Mouse (Mus musculus): ENCODE results near the gene Map2k1.
"Not testable (repeated sequence)": the region's sequence is repeated elsewhere in the genome, so short reads cannot be mapped to it uniquely, and the experiment has no call there.

Map2k1 gene

DNA sequence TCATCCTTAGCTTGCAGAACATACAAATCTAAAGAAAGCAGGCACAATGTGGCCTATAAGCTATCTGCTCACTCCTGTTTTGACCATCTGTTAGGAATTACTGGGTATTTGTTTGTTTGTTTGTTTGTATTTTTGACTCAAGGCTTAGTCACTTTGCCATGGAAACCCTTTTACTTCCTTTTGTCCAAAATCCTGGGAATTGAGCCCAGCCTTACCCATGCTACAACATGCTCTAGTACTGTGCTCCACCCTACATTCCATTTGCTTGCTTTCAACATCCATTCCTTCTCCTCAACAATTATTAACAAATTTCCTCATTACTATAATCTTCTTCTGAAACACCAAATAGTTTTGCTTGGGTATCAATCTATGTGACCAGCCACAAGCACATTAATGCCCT is 50.6 kb downstream of the Map2k1 start:
- no peak for DNase-seq (ENCODE audit: low spot score)

DNA sequence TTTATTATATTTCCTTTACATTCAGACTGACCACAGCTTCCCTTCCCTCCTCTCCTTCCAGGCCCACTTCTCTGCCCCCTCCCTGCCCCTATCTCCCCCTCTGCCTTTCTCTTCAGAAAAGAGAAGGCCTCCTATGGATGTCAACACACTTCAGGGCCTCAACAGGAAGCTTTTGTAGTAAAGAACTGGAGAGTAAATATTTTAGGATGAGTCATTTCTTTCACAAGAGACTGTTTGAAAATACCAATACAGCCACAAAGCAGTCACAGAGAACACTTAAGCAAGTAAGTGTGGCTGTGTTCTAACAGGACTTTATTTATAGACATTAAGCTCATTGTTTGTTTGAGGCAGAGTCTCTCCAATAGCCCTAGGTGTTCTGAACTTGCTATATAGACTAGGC is 51.1 kb downstream of the Map2k1 start:
- DNase-seq (ENCODE audit: low spot score): no peak

DNA sequence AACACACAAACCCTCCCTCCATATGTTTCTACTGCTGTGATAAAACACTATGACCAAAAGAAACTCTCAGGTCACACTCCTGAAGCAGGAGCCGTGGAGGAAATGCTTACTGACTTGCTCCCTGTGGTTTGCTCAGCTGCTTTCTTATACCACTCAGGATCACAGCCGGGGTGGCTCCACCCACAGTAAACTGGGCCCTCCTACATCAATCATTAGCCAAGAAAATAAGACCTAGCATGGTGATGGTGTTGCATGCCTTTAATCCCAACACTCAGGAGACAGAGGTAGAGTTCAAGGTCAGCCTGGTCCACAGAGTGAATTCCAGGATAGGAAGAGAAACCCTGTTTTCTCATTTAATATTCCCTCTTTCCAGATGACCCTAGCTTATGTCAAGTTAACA is 53.5 kb downstream of the Map2k1 start:
- no peak for DNase-seq (ENCODE audit: low spot score)

DNA sequence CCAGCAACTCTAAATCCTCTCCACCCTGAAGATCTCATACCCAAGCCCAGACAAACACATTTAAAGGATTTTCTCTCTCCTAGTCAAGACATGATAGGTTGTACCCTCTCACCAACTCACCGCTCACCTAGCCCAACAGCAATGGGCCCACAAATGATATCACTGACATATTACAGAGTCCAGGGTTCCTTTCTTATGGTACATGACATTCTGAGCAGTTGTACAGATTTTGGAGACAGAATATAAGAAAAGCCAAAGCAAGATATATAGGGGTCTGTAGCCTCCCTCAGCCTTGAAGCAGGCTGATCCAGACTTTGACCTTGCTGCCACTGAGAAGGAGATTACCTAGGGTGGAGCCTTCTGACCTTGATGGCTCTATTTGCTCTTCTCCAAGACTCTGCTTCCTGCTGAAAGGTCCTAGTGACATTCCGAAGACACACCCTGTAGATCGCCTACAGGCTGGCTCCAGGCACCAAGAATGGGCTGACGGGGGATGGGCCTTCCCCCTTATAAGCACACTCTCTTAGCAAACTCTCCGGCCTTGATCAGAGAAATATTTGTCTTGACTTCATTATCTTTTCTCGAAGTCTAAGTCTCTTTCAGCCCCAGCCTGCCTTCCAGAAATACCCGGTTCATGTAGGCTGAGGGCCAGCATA is 54.5 kb downstream of the Map2k1 start:
- DNase-seq (ENCODE audit: low spot score): not testable (repeated sequence)

DNA sequence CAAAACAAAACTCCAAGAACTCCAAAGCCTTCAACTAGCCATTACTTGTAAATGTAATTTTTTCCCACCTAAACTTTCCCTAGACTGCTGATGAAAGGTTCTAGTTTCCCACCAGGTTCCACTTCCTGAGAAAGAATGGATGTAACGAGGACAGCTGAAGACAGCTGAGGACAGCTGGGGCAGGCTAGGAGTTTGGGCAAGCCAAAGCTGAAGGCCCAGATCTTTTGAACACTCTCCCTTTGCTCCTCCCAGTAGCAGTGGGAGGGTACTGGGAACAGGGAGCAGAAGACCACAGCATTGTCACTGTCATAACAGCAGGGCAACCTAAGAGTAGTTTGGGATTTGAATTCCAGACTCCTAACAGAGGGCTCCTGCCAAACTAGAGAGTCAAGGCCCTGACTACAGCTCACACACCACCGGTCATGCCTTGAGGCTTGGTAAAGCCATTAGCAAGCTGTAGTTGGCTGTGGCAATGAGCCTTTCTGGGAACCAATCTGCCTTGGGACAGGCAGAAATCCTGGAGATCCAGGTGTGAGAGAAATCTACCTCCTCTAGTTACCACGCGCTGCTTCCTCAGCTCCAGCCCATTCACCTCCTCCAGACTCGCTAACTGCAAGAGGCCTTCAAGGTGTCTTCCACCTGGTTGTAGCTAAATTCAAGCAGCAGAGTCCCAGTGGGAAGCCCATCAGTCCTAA is 55.2 kb downstream of the Map2k1 start:
- no peak for DNase-seq (ENCODE audit: low spot score)

DNA sequence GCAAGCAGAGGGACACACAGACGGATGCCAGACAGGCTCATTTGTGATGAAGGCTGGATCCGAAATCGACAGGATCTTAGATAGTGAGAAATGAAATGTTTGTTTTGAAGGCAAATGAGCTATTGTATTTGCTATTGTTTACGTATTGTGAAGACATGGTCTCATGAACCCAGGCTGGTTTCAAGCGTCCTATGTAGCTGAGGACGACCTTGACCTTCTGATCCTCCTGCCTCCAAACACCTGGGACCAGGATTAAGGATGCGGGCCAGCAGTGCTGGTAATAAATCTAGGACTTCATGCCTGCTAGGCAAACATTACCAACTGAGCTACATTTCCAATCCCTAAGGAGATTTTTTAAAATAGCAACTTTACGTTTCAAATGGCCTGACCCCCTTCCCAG is 55.9 kb downstream of the Map2k1 start:
- no peak for DNase-seq (ENCODE audit: low spot score)

DNA sequence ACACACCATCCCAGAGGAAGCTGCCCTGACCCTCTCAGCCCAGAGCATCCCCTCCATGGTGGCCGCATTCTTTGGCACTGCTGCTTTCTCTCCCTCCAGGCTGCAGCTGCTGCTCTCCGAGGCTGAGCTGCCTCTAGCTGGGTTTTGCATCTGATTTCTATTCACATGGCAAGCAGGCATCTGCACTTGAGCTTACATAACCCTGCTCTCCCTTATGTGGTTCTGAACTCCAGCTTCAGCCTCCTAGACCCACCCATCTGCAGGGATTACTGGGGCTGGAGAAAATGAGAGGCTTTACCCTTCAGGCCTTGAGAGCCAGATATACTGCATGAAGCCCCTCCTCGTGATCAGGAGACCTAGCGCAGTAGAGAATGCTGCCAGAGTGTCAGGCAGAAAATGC is 57.9 kb downstream of the Map2k1 start:
- DNase-seq (ENCODE audit: low spot score): no peak

DNA sequence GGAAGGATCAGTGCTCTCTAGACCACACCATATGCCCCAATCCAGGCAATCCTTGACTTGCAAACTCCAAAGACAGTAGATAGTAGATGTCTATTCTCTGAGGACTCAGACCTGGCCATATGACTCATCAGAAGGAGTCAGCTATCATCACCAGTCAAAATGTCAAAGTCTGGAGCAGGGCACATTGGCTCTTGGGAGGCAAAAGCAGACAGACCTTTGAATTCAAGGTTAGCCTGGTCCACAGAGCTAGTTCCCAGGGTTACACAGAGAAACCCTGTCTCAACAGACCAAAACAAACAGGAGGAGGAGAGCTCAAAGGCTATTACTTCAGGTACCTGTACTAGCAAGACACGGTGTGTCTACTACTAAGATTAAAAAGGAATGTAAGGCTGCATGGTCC is 59.6 kb downstream of the Map2k1 start:
- DNase-seq (ENCODE audit: low spot score): no peak

DNA sequence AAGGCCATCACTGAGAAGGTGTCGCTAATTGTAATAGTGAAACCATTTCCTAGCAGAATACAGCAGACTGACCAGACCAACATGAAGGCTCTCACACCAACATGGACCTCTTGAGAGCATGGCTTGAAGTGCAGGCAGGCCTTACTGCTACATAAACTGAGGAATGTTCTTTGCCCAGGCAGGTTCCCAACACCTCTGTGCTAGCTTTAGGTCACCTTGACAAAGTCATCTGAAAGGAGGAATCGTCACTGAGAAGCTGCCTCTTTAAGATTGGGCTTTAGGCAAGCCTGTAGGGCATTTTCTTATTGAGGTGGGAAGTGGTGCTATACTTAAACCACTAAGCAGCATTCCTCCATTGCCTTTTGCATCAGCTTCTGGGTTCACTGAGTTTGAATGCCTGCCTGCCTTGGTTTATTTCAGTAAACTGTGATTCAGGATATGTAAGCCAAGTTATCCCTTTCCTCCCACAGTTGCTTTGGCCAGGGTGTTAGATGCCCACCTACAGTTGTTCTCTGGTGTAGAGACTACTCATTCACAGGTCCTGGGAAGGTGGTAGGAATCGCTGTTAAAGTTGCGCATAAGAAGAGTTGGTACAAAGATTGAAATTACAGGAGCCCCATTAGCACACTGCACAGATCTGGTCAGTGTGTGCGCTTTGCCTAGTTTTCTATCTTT is 69.1 kb downstream of the Map2k1 start:
- DNase-seq (ENCODE audit: low spot score): no peak

DNA sequence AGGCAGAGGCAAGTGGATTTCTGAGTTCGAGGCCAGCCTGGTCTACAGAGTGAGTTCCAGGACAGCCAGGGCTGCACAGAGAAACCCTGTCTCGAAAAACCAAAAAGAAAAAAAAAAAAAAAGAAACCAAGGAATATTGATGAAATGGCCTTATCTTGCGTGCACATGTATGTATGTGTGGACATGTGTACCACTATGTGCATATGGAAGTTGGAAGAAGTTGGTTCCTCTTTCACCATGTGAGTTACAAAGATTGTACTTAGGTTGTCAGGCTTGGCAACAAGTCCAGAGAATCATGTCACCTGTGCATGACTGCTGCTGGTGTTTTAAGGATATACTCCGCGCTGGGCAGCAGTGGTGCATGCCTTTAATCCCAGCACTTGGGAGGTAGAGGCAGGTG is 70.1 kb downstream of the Map2k1 start:
- DNase-seq (ENCODE audit: low spot score): not testable (repeated sequence)

DNA sequence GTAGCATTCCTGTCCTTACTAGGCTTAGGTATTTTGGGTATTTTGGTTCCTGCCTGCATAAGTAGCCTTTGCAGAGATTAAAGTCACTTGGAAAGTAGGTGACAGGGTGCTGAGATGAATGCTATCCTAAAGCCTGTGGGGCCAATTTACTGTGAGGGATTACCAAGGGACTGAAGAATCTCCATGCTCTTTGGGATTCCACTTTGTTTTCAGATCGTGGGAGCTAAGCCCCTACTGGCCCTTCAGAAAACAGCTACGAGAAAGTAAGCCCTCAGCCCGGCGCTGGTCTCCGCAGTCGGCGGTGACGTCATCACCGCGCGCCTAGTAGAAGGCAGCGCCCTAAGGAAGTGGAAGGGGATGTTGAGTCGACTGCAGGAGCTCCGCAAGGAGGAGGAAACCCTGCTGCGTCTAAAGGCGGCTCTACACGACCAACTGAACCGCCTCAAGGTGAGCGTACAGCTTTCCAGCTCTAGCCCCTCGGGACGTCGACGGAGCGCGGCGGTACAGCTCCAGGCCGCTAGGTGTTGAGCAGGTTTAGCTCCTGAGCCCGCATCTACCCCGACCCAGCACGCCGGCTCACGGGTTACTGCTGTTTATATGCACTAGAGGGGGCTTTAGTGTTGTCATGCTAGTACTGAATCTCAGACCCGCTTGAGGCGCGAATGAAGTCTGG is 74.3 kb downstream of the Map2k1 start, which contains the start of gene Snapc5:
Gene Snapc5, plus strand, starts transcription at position 301 of the 673 bp plus-strand sequence.
- DNase-seq (ENCODE audit: low spot score): peak; percentile 90

DNA sequence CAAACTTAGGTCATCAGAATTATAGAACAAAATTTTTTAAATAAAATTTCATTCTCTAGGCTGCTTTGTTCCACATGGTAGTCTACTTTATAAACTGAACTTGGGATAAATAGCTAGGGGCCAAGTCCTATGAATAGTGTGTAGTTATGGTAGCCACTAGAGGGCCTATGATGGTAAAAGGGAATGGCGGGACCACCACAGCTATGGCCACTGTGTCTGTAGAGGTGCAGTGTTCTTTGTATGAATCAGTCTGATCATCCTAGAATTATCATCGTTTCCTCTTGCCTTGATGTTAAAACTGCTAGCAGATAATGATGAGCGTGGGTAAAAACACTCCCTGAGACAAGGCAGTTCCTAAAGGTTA is 74.8 kb downstream of the Map2k1 start:
- DNase-seq (ENCODE audit: low spot score): no peak

DNA sequence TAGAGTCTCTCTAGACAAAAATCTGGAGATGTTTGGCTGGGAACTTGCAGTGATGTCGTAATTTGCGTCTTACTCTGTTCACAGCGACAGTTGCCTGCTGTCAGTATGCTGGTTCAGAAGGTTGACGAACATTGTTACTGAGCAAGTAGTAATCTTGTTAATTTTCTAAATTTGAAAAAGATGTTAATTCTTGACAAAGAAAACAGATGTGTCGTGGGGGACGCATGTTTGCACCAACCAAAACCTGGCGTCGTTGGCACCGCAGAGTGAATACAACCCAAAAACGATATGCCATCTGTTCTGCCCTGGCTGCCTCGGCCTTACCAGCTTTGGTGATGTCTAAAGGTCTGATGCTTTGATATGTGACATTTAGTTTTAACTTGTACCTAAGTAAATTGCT is 78.1 kb downstream of the Map2k1 start:
- no peak for DNase-seq (ENCODE audit: low spot score)

DNA sequence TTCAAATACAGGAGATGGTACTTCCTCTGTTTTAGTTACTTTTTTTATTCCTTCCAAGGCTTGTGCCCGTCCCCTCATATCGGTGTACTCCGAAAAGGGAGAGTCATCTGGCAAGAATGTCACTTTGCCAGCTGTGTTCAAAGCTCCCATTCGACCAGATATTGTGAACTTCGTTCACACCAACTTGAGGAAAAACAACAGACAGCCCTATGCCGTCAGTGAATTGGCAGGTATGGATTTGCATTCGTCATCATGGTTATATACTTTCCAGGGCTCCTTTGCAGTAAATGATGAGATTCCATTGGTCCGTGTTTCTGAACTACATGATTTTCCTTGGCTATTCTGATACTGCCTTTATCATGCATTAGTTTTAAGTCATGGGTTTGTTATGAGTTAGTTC is 78.7 kb downstream of the Map2k1 start:
- no peak for DNase-seq (ENCODE audit: low spot score)

DNA sequence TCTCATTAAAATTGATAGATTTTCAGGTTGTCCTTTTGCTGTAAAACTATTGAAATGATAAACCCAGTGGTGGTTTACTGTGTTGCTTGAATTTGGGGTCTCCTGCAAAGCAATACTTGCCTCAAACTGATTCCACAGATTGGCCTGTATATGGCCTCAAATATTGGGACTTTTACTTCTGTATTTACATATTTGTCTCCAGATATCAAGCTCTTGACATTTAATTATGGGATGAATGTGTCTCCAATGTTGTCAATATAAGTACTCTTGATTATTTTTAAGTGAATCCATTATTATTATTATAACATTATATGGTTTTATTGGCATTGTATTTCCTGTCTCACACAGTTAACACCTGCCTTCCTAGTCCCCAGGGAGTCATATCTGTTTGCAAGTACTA is 79.1 kb downstream of the Map2k1 start:
- DNase-seq (ENCODE audit: low spot score): no peak

DNA sequence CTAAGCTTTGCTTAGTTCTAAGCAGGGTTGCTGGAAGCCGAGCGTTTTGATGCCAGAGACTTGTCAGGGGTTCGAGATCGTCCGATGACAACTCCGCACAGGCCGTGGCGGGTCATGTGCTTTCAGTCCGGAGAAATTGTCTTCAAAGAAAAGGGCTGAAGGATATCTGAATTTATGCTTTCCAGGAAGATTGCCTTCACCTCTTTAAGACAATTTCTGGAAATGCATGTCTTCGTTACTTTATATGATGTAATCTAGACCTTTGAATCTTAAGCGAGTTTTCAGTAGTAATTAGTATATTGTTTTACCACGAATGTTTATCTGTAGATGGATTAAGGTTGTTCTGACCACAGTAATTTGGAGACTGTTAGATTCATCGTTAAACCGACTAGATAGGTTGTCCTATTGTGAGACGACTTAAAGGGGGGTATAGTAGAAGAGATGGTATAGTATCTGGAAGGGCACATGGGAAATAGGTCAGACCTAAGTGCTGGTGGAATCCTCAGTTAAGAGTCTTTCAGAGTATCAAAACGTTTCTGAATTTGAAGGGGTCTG is 79.7 kb downstream of the Map2k1 start:
- no peak for DNase-seq (ENCODE audit: low spot score)

DNA sequence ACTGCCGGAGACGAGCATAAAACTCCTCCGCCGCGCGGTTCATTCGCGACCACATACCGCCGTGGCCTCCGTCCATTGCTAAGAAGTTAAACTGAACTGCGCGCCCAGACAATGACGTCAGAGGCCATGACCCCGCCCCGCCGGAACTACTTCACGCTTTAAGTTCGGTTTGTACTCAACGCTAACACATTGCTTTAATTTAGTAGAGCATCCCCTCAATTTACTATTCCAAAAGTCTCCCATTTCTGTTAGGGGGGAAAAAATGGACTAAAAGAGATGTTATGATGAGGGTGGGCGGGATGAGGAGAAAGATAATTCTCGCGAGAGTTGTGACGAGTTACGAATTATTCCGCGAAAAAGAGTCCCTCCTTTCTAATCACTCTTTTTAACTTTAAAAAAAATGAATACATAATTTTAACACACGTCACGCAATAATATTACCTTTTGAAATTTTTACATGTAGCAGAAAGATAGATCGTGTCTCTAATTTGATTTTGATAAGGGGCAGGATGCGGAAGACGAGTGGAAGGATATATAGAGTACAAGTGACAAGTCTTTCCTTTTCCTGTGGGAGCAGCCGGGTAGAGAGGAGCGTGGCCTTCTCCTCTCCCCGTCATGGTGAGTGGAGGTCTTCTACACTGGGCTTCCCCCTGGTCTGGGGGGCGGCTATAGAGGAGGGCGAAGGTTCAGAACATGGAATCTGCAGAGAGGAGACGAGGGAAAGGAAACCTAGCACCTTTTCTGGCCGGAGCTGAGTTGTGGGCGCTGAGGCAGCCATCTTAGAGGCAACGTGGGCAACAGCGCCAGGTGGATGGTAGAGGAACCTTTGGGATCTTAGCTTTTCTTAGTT is 80.4 kb downstream of the Map2k1 start, which contains the start of the genes Zwilch and Rpl4:
Gene Zwilch, minus strand, starts transcription at position 289 of the 850 bp plus-strand sequence.
Gene Rpl4, plus strand, starts transcription at position 560 of the 850 bp plus-strand sequence.
- peak; percentile 89 for DNase-seq (ENCODE audit: low spot score)

DNA sequence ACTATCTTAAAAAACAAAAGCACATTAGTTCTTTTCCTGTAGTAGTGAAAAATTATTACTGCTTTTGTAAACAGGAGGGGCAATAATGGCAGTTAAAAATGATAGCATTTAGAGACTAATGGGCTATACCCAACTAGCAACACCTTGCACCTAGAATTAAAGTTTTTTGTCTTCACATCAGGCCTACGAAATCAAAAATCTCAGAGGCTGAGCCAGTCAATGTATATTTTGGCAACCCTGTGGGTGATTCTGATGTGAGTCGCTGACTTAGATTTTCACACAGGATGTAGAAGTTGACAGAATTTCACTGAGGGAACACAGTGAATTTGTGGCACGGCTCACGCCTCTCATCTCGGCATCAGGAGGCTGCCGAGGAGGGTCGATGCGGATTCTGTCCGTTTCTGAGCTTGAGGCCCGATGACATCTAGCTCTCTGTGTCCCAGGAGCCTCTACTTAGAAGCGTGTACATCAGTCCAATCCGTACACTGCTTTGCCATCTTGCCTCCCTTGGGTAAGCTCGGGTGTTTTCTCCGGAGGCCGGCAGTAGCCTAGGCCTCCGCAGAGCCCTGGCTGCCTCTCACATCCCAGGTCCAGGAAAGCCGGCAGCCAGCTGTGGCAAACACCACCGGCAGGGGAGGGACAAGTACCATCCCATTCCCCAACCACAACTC is 81.2 kb downstream of the Map2k1 start:
- no peak for DNase-seq (ENCODE audit: low spot score)

DNA sequence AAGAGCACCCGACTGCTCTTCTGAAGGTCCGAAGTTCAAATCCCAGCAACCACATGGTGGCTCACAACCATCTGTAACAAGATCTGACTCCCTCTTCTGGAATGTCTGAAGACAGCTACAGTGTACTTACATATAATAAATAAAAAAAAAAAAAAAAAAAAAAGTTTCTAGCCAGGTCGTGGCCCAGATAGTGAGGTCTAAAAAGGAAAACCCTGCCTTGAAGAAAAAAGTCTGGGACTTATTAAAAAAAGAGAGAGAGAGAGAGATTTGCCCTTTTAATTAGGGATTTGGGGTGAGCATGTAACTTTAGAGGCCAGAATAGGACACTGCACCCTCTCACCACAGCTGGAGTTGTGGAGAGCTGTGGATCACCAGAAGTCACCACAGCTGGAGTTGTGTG is 83.5 kb downstream of the Map2k1 start:
- DNase-seq (ENCODE audit: low spot score): not testable (repeated sequence)

DNA sequence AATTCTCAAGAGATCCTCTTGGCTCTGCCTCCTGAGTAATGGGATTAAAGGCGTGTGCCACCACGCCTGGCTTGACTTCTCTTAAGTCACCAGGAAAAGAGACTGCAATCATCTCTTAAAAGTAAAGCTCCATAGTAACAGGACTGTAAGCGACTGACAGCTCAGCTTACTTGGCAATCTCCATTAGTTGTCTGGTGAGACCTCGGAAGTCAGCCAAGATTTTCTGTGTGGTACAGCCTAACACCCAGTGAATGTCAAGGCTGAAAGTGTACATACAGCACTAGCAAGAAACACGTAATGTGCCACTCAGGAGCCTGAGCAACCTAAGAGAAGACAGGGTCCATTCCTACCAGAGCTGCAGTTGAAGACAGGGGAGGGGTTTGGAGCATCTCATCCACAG is 93.0 kb downstream of the Map2k1 start:
- no peak for DNase-seq (ENCODE audit: low spot score)

DNA sequence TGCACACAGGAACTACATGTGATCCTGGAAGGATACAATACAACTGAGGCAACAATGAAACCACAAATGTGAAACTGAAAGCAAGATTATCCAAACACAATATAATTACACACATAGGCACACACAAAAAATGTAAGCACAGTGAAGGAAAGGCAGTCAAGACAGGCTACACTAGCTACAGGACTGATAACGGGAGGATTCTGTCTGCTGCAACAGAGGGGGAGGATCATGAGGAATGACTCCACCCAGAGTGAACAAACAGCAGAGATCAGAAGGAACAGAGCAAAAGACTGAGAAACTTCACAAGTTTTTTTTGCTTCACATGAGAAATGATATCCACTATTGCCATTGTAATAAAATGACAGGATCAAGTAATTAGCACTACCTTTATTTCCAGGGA is 96.8 kb downstream of the Map2k1 start:
- no peak for DNase-seq (ENCODE audit: low spot score)
